Mouse (Mus musculus) spleen, adult 2 months (tissue): ENCODE results near the gene Hddc2.

ENCODE experiments used
- CTCF ChIP-seq: fragments of 200-500 bp; IDR thresholded peaks from 2 replicates; pipeline ENCODE4 v1.5.1; 2011; ENCODE audit warnings: mild to moderate bottlenecking, inconsistent platforms; ENCODE audit not compliant: insufficient read depth, insufficient read length, insufficient replicate concordance; ENCODE audit errors: extremely low read depth
- POLR2A ChIP-seq: fragments of 200-500 bp; IDR thresholded peaks from 2 replicates; pipeline ENCODE4 v1.6.1; 2011; ENCODE audit warnings: low read depth, low read length, inconsistent platforms

- no peak for TF ChIP-seq CTCF
- TF ChIP-seq POLR2A = no peak
Measured at GRCm38 (mm10) chr10:31359749-31360148, 46.6 kb downstream of the Hddc2 start.
